Mouse (Mus musculus): ENCODE measurements around the gene Zfp800.

The Zfp800 gene

GRCm38 (mm10) chr6:28396051-28396852 is 1.6 kb downstream of the Zfp800 start:
- in situ Hi-C loops (cut with MboI) = no loop called here

- in situ Hi-C loops (cut with MboI) = no loop called here
These were observed 8.8 kb downstream of the Zfp800 start for GRCm38 (mm10) chr6:28389038-28389437.

- in situ Hi-C loops (cut with MboI) = no loop called here
These were observed 12.6 kb downstream of the Zfp800 start for GRCm38 (mm10) chr6:28385169-28385568.

- in situ Hi-C loops (cut with MboI) = no loop called here
These were observed 15.8 kb downstream of the Zfp800 start for GRCm38 (mm10) chr6:28381983-28382382.

GRCm38 (mm10) chr6:28369966-28370683 is 27.7 kb downstream of the Zfp800 start:
- in situ Hi-C loops (cut with MboI) = no loop called here

GRCm38 (mm10) chr6:28367575-28367974 is 30.2 kb downstream of the Zfp800 start:
- in situ Hi-C loops (cut with MboI) = no loop called here

GRCm38 (mm10) chr6:28351066-28351465 is 46.7 kb downstream of the Zfp800 start:
- in situ Hi-C loops (cut with MboI) = no loop called here

- in situ Hi-C loops (cut with MboI) = no loop called here
These were observed 52.1 kb downstream of the Zfp800 start for GRCm38 (mm10) chr6:28345677-28346076.

GRCm38 (mm10) chr6:28345181-28345580 is 52.6 kb downstream of the Zfp800 start:
- in situ Hi-C loops (cut with MboI) = no loop called here

GRCm38 (mm10) chr6:28342863-28343262 is 54.9 kb downstream of the Zfp800 start:
- in situ Hi-C loops (cut with MboI) = no loop called here

- in situ Hi-C loops (cut with MboI) = no loop called here
These were observed 56.6 kb downstream of the Zfp800 start for GRCm38 (mm10) chr6:28341174-28341573.

- in situ Hi-C loops (cut with MboI) = no loop called here
These were observed 58.4 kb downstream of the Zfp800 start for GRCm38 (mm10) chr6:28339410-28339809.

- in situ Hi-C loops (cut with MboI) = no loop called here
These were observed 64.1 kb downstream of the Zfp800 start for GRCm38 (mm10) chr6:28333696-28334095.

- in situ Hi-C loops (cut with MboI) = no loop called here
These were observed 65.3 kb downstream of the Zfp800 start for GRCm38 (mm10) chr6:28332546-28332945.

- in situ Hi-C loops (cut with MboI) = no loop called here
These were observed 68.0 kb downstream of the Zfp800 start for GRCm38 (mm10) chr6:28329815-28330214.

- in situ Hi-C loops (cut with MboI) = no loop called here
These were observed 68.7 kb downstream of the Zfp800 start for GRCm38 (mm10) chr6:28329002-28329596.

GRCm38 (mm10) chr6:28326720-28327119 is 71.1 kb downstream of the Zfp800 start:
- in situ Hi-C loops (cut with MboI) = no loop called here

- in situ Hi-C loops (cut with MboI) = no loop called here
These were observed 75.4 kb downstream of the Zfp800 start for GRCm38 (mm10) chr6:28322399-28322798.

- in situ Hi-C loops (cut with MboI) = no loop called here
These were observed 78.0 kb downstream of the Zfp800 start for GRCm38 (mm10) chr6:28319648-28320270.

GRCm38 (mm10) chr6:28318820-28319573 is 78.8 kb downstream of the Zfp800 start:
- in situ Hi-C loops (cut with MboI) = no loop called here

- in situ Hi-C loops (cut with MboI) = no loop called here
These were observed 82.6 kb downstream of the Zfp800 start for GRCm38 (mm10) chr6:28315208-28315607.

- in situ Hi-C loops (cut with MboI) = no loop called here
These were observed 85.7 kb downstream of the Zfp800 start for GRCm38 (mm10) chr6:28312067-28312466.
